Mouse (Mus musculus) erythroblast, embryonic 14.5 days (primary cell): Measurements from ENCODE around the gene Clps.

ENCODE experiments used
- GATA1 ChIP-seq: IDR thresholded peaks from 2 replicates; pipeline ENCODE4 v1.6.1; 2012; ENCODE audit warnings: low read length, inconsistent platforms, mixed read lengths
- TAL1 ChIP-seq: IDR thresholded peaks from 3 replicates; pipeline ENCODE4 v1.6.1; 2012; ENCODE audit warnings: low read length, inconsistent platforms, mixed read lengths

GRCm38 (mm10) chr17:28512696-28513095 is 47.9 kb downstream of the Clps start:
- no peak for TF ChIP-seq GATA1
- TF ChIP-seq TAL1 = no peak
